ENCODE assay signal across 28 mouse cellular contexts in genomic region chr10:90190366-90190765, GRCm38 (mm10).
DNase-seq lines count a peak whose midpoint lies in the region; ATAC-seq lines count a peak whose summit lies in the region.
"Had no signal": no experiment of that assay in that cellular context is flagged by ENCODE, and none has a peak within 500 bp of the region (broad histone marks: within the 10 kb centered on the region; RNA-seq: fewer than 3 reads in every experiment).

No protein-coding gene starts in this region.

- no peaks in the 10 kb centered on the region for H3K4me1 ChIP-seq in midbrain, embryonic 14.5 days (ENCODE audit: control insufficient read depth, insufficient read depth, low read length)
- peaks cover 3% of the 10 kb centered on the region; the same call in 1 of the 2 replicates for H3K4me1 ChIP-seq in midbrain, embryonic 10.5 days
- H3K4me1 ChIP-seq: forebrain, embryonic 15.5 days; heart, embryonic 12.5 days; hindbrain, embryonic 15.5 days; kidney, embryonic 15.5 days; midbrain, embryonic 15.5 days; neural tube, embryonic 12.5 days had no signal

- peak; percentile 54 to 57 for DNase-seq in cerebellum, adult 18-20 months
- DNase-seq in midbrain, embryonic 14.5 days, result peak; percentile 26
- no peak for DNase-seq in midbrain, embryonic 10.5 days (ENCODE audit: low spot score)
- DNase-seq in cerebellum, postnatal 10 days, result peak; percentile 60 to 66
- no peak for DNase-seq in kidney, postnatal 36 days
- DNase-seq in heart, postnatal 25 days (ENCODE audit: low spot score), result no peak
- DNase-seq: adrenal gland, adult 8-10 months; heart, adult 2 months; kidney, adult 18-20 months; kidney, postnatal 4 days; liver; lung, adult 2 months; lung, postnatal 10 days; right cerebral cortex, postnatal 4 days; thymus, adult 18-20 months; thymus, postnatal 25 days had no signal

- WGBS in midbrain, embryonic 14.5 days, result 47% methylated on average over 5 of the region's 5 CpGs
- 69% methylated on average over 5 of the region's 5 CpGs for WGBS in midbrain, embryonic 10.5 days

- H3K4me3 ChIP-seq in midbrain, embryonic 14.5 days (replicated peaks; ENCODE audit: low read depth, low read length), result no peak overlapping the region
- H3K4me3 ChIP-seq in midbrain, embryonic 10.5 days, result no peak overlapping the region
- H3K4me3 ChIP-seq: forebrain, embryonic 15.5 days; heart, adult 2 months; heart, embryonic 12.5 days; hindbrain, embryonic 15.5 days; kidney, embryonic 15.5 days; midbrain, embryonic 15.5 days; myocyte; neural tube, embryonic 12.5 days had no signal

- ATAC-seq in cerebellum, adult (ENCODE audit: insufficient number of reproducible peaks, low FRiP score, low TSS enrichment), result no peak
- no peak for ATAC-seq in midbrain, embryonic 14.5 days (ENCODE audit: low FRiP score, low TSS enrichment)
- ATAC-seq: forebrain, embryonic 15.5 days; midbrain, embryonic 15.5 days had no signal

- intact Hi-C loops in heart, postnatal 25 days (cut with DNase I), result no loop called here

- H3K4me2 ChIP-seq in midbrain, embryonic 14.5 days (ENCODE audit: low read length), result no peak overlapping the region
- H3K4me2 ChIP-seq: forebrain, embryonic 15.5 days; heart, embryonic 12.5 days; hindbrain, embryonic 15.5 days; kidney, embryonic 15.5 days; midbrain, embryonic 15.5 days; neural tube, embryonic 12.5 days had no signal

- no peaks in the 10 kb centered on the region for H3K36me3 ChIP-seq in midbrain, embryonic 14.5 days (ENCODE audit: control insufficient read depth, insufficient read depth, low read length)
- H3K36me3 ChIP-seq in midbrain, embryonic 10.5 days, result no peaks in the 10 kb centered on the region
- H3K36me3 ChIP-seq: forebrain, embryonic 15.5 days; G1E; heart, embryonic 12.5 days; hindbrain, embryonic 15.5 days; kidney, embryonic 15.5 days; midbrain, embryonic 15.5 days; neural tube, embryonic 12.5 days had no signal

- H3K27ac ChIP-seq in midbrain, embryonic 14.5 days (replicated peaks; ENCODE audit: low read depth, low read length), result no peak overlapping the region
- H3K27ac ChIP-seq in midbrain, embryonic 10.5 days (replicated peaks), result no peak overlapping the region
- H3K27ac ChIP-seq: forebrain, embryonic 15.5 days; heart, adult 2 months; hindbrain, embryonic 15.5 days; kidney, embryonic 15.5 days; liver, embryonic 14.5 days; macrophage; midbrain, embryonic 15.5 days; neural tube, embryonic 12.5 days; stomach, postnatal 0 days had no signal

- no peaks in the 10 kb centered on the region for H3K27me3 ChIP-seq in midbrain, embryonic 14.5 days (ENCODE audit: control insufficient read depth, insufficient read depth, low read length)
- no peaks in the 10 kb centered on the region for H3K27me3 ChIP-seq in midbrain, embryonic 10.5 days (ENCODE audit: low read depth, poor library complexity, severe bottlenecking)
- H3K27me3 ChIP-seq: forebrain, embryonic 15.5 days; heart, embryonic 12.5 days; hindbrain, embryonic 15.5 days; kidney, embryonic 15.5 days; midbrain, embryonic 15.5 days; neural tube, embryonic 12.5 days had no signal

- no peak overlapping the region for H3K9ac ChIP-seq in midbrain, embryonic 14.5 days (replicated peaks; ENCODE audit: low read length)
- H3K9ac ChIP-seq: forebrain, embryonic 15.5 days; heart, embryonic 12.5 days; hindbrain, embryonic 15.5 days; kidney, embryonic 15.5 days; liver, embryonic 14.5 days; midbrain, embryonic 15.5 days; neural tube, embryonic 12.5 days had no signal

- H3K9me3 ChIP-seq in midbrain, embryonic 14.5 days (ENCODE audit: control insufficient read depth, low read length), result no peaks in the 10 kb centered on the region
- H3K9me3 ChIP-seq in midbrain, embryonic 10.5 days (replicated peaks), result no peaks in the 10 kb centered on the region
- H3K9me3 ChIP-seq: forebrain, embryonic 15.5 days; heart, embryonic 12.5 days; hindbrain, embryonic 15.5 days; kidney, embryonic 15.5 days; midbrain, embryonic 15.5 days; neural tube, embryonic 12.5 days had no signal

Comparison
In these comparisons a context has a peak if more than half of its experiments do, and no peak if none do; other contexts are left out.
1. DNase-seq: peak in cerebellum, adult 18-20 months (2 of 2), midbrain, embryonic 14.5 days (single experiment) and cerebellum, postnatal 10 days (2 of 2); none in midbrain, embryonic 10.5 days (single experiment), kidney, postnatal 36 days (0 of 2) and heart, postnatal 25 days (single experiment).